Mouse (Mus musculus): ENCODE data around the gene Fam178b. TPM values are rescaled to one million over a fixed set of nuclear protein-coding genes. Genes with fewer than 3 reads are reported as not detected.
"Not testable (repeated sequence)": the region's sequence is repeated elsewhere in the genome, so short reads cannot be mapped to it uniquely, and the experiment has no call there.

Fam178b gene
- polyA plus RNA-seq, 1 experiment from 2014 or later, result 1.2 TPM

DNA sequence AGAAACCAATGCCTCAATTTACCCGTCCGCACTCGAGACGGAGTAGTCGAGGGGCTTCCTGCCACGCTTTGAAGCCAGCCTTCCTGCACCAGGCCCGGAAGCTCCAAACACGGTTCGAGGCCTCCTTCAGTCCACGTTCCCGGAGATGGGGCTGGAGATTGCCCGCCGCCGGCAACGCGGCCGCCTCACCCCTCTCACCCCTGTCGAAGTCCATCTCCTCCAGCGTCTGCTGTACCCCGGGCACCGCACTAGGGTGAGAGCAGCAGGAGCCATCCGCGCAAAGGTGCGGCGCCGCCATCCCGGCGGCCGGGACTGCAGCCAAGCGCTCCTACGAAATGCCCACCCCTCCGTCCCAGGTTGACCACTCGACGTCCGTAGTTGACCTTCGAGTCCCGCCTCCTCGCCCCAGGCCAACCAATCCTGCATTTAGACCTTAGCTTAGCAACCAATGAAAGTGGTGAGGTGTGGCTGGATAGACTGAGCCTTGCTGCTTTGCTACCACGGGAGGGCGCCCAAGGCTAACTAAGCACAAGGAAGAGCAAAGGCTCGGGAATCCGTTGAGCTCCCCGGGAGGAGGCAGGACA lies 136.0 kb downstream of the Fam178b start, which contains the start of gene Ankrd39:
TSS of gene Ankrd39 (minus strand) at position 558 of the 584 bp plus-strand sequence.
- Histone ChIP-seq H3K36me3 (peaks cover 40% of the 10 kb centered on the region), H3K27me3 (no peaks in the 10 kb centered on the region), H3K9me3 (no peaks in the 10 kb centered on the region), H3K4me3 (peak within 1 kb of the TSS; percentile 60), H3K27ac (peak within 1 kb of the TSS; percentile 79), H3K4me1 (peaks cover 50% of the 10 kb centered on the region), H3K4me2 (peak within 1 kb of the TSS; percentile 70), H3K9ac (peak within 1 kb of the TSS; percentile 62)
- under 1% methylated on average over 43 of the region's 43 CpGs for WGBS
- peak; percentile 94 for ATAC-seq (ENCODE audit: insufficient number of reproducible peaks, low FRiP score, low TSS enrichment, low read depth)

GRCm38 (mm10) chr1:36545845-36546600 lies 137.0 kb downstream of the Fam178b start:
- peaks cover 47% of the 10 kb centered on the region for H3K4me1 ChIP-seq
- H3K27ac ChIP-seq, result no peak overlapping the region
- WGBS, result 67% methylated on average over 19 of the region's 19 CpGs
- H3K27me3 ChIP-seq, result no peaks in the 10 kb centered on the region
- peak overlapping the region; percentile 60 for H3K4me3 ChIP-seq
- H3K9ac ChIP-seq, result peak overlapping the region; percentile 62; the same call in 1 of the 2 replicates
- ATAC-seq (ENCODE audit: insufficient number of reproducible peaks, low FRiP score, low TSS enrichment, low read depth), result no peak
- H3K36me3 ChIP-seq, result peaks cover 39% of the 10 kb centered on the region
- H3K4me2 ChIP-seq, result peak overlapping the region; percentile 70
- H3K9me3 ChIP-seq, result no peaks in the 10 kb centered on the region

- no peak for ATAC-seq (ENCODE audit: insufficient number of reproducible peaks, low FRiP score, low TSS enrichment, low read depth)
- 79% methylated on average over 2 of the region's 2 CpGs for WGBS
- Histone ChIP-seq H3K9ac (no peak overlapping the region), H3K4me3 (no peak overlapping the region), H3K9me3 (no peaks in the 10 kb centered on the region), H3K27ac (no peak overlapping the region), H3K4me2 (no peak overlapping the region), H3K36me3 (peaks cover 38% of the 10 kb centered on the region), H3K27me3 (no peaks in the 10 kb centered on the region), H3K4me1 (peaks cover 45% of the 10 kb centered on the region)
These were observed 137.6 kb downstream of the Fam178b start for GRCm38 (mm10) chr1:36545382-36545781.

DNA sequence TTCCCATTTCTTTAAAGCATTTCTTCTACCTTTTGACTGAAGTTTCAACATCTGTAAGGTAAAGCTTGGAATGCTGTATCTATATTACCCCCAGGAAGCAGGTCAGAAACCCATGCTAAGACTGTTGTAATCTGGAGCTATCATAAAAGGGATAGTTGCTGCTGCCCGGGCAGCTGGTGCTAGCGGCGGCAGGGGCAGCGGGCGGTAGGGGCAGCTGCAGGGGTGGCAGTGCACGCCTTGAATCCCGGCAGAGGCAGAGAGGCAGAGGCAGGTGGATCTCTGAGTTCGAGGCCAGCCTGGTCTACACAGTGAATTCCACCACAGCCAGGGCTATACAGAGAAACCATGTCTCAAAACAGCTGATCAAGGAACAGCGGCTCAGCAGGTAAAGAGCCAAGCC lies 140.1 kb downstream of the Fam178b start:
- no peak for ATAC-seq (ENCODE audit: insufficient number of reproducible peaks, low FRiP score, low TSS enrichment, low read depth)
- WGBS, result 84% methylated on average over 9 of the region's 9 CpGs
- Histone ChIP-seq H3K4me3 (no peak overlapping the region), H3K4me2 (no peak overlapping the region), H3K27ac (no peak overlapping the region), H3K9me3 (no peaks in the 10 kb centered on the region), H3K36me3 (peaks cover 44% of the 10 kb centered on the region), H3K9ac (no peak overlapping the region), H3K27me3 (no peaks in the 10 kb centered on the region), H3K4me1 (peaks cover 22% of the 10 kb centered on the region)

GRCm38 (mm10) chr1:36541844-36542243 lies 141.1 kb downstream of the Fam178b start:
- Histone ChIP-seq H3K36me3 (peaks cover 49% of the 10 kb centered on the region), H3K4me1 (peaks cover 17% of the 10 kb centered on the region), H3K9ac (no peak overlapping the region), H3K4me2 (no peak overlapping the region), H3K27ac (no peak overlapping the region), H3K4me3 (no peak overlapping the region), H3K27me3 (no peaks in the 10 kb centered on the region), H3K9me3 (no peaks in the 10 kb centered on the region)
- no peak for ATAC-seq (ENCODE audit: insufficient number of reproducible peaks, low FRiP score, low TSS enrichment, low read depth)
- 98% methylated on average over 16 of the region's 16 CpGs for WGBS

DNA sequence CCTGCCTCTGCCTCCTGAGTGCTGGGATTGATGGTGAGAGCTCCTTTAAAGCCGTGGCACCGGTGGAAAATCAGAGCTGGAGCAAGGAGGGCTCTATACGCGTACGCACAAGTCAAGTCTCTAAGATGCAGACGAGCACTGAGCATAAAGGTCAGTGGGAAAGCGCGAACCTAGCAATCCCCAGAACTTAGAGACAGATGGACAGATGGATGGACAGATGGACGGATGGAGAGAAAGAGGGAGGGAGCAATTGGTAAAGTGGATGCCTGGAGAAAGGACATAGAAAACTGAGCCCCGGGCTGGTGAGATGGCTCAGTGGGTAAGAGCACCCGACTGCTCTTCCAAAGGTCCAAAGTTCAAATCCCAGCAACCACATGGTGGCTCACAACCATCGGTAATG lies 142.2 kb downstream of the Fam178b start:
- H3K27ac ChIP-seq, result no peak overlapping the region
- no peaks in the 10 kb centered on the region for H3K9me3 ChIP-seq
- 92% methylated on average over 12 of the region's 12 CpGs for WGBS
- H3K36me3 ChIP-seq, result peaks cover 53% of the 10 kb centered on the region
- H3K4me3 ChIP-seq, result no peak overlapping the region
- H3K9ac ChIP-seq, result no peak overlapping the region
- ATAC-seq (ENCODE audit: insufficient number of reproducible peaks, low FRiP score, low TSS enrichment, low read depth), result no peak
- H3K27me3 ChIP-seq, result no peaks in the 10 kb centered on the region
- no peak overlapping the region for H3K4me2 ChIP-seq
- 0 out of 2 replicates have a peak, but pooled peaks cover 8% of the 10 kb centered on the region for H3K4me1 ChIP-seq

DNA sequence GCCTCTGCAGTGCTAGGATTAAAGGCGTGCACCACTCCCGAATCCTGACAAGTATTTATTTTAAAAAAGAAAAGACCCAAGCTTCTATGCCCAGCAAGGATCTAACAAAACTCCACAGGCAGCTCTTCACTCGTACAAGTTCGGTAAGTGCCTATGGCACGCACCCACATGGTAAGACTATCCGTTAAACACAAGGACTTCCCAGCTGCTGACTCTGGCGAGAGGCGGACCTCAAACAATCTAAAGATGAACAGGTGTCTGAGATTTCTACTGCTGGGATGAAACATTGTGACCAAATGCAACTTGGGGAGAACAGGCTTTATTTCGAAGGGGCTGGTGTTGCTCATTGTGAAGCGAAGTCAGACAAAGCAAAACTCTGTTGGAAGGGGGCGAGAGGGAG lies 142.9 kb downstream of the Fam178b start:
- Histone ChIP-seq H3K27ac (no peak overlapping the region), H3K4me3 (no peak overlapping the region), H3K36me3 (peaks cover 53% of the 10 kb centered on the region), H3K27me3 (no peaks in the 10 kb centered on the region), H3K9ac (no peak overlapping the region), H3K9me3 (no peaks in the 10 kb centered on the region), H3K4me1 (0 out of 2 replicates have a peak, but pooled peaks cover 3% of the 10 kb centered on the region), H3K4me2 (no peak overlapping the region)
- WGBS, result 88% methylated on average over 11 of the region's 11 CpGs
- ATAC-seq (ENCODE audit: insufficient number of reproducible peaks, low FRiP score, low TSS enrichment, low read depth), result no peak

DNA sequence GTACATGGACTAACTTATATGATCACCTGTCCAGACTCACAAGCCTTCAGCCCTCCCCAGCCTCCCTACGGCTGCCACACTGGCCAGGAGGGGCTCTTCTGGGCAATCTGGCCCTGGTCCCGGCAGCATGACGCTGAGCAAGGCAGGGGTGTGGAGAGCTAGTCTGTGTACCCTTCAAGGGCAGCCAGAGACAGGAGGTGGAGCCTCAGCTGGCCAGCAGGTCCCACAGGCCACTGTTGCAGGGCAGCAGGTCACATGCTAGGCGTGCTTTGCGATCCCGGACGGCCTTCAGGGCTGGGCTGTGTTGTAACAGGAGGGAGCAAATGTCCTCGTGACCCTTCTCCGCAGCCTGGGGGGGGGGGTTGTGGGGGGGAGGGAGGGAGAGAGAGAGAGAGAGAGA lies 143.8 kb downstream of the Fam178b start, which contains the start of gene Gm42417:
TSS of gene Gm42417 (minus strand) at position 244 of the 400 bp plus-strand sequence.
- no peak for ATAC-seq (ENCODE audit: insufficient number of reproducible peaks, low FRiP score, low TSS enrichment, low read depth)

DNA sequence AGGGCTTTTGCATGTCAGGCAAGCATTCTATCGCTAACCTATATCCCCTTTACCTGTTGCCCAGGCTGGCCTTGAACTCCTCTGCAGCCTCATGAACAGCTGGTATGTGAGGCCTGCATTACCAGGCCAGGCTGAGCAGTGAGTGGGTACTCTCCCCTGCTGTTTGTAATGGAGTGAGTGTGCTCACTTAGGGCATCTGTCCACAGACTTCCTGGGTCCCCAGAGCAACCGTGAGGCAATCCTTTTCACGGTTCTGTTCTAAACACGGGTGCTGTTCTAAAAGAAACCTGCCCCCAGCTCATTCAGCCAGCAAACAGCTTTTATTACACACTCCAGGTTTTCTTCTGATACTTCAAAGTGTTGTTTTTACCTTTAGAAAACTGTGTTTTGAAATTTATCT lies 144.3 kb downstream of the Fam178b start:
- Histone ChIP-seq H3K4me1 (peaks cover 14% of the 10 kb centered on the region), H3K36me3 (peaks cover 57% of the 10 kb centered on the region), H3K4me3 (no peak overlapping the region), H3K4me2 (no peak overlapping the region), H3K9ac (no peak overlapping the region), H3K9me3 (no peaks in the 10 kb centered on the region), H3K27ac (no peak overlapping the region), H3K27me3 (no peaks in the 10 kb centered on the region)
- WGBS, result 84% methylated on average over 4 of the region's 4 CpGs
- ATAC-seq (ENCODE audit: insufficient number of reproducible peaks, low FRiP score, low TSS enrichment, low read depth), result no peak

More for the DNA sequence above, 143.8 kb downstream of the Fam178b start, which contains the start of gene Gm42417:
- H3K4me2 ChIP-seq, result no peak within 1 kb of the TSS
- no peak within 1 kb of the TSS for H3K9ac ChIP-seq
- no peak within 1 kb of the TSS for H3K4me3 ChIP-seq
- 38% methylated on average over 9 of the region's 9 CpGs for WGBS
- H3K27ac ChIP-seq, result no peak within 1 kb of the TSS
- H3K27me3 ChIP-seq, result no peaks in the 10 kb centered on the region
- H3K36me3 ChIP-seq, result peaks cover 55% of the 10 kb centered on the region
- H3K4me1 ChIP-seq, result peaks cover 12% of the 10 kb centered on the region
- H3K9me3 ChIP-seq, result no peaks in the 10 kb centered on the region

DNA sequence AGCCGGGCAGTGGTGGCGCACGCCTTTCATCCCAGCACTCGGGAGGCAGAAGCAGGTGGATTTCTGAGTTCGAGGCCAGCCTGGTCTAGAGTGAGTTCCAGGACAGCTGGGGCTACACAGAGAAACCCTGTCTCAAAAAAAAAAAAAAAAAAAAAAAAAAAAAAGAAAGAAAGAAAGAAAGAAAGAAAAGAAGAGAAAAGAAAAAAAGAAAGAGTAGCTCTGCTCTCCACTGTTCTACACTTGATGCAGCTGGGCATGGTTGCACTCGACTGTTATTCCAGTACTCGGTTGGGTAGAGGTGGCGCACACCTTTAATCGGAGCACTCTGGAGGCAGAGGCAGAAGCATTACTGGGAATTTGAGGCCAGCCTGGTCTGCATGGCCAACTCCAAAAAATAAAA lies 146.2 kb downstream of the Fam178b start, which contains the start of gene Ankrd23:
TSS of gene Ankrd23 (minus strand) at position 101 of the 400 bp plus-strand sequence.
- Histone ChIP-seq H3K36me3 (peaks cover 54% of the 10 kb centered on the region), H3K4me1 (peaks cover 16% of the 10 kb centered on the region)
- H3K4me2 ChIP-seq; ATAC-seq (ENCODE audit: insufficient number of reproducible peaks, low FRiP score, low TSS enrichment, low read depth); H3K27me3 ChIP-seq; H3K9ac ChIP-seq; H3K27ac ChIP-seq; H3K4me3 ChIP-seq; H3K9me3 ChIP-seq: not testable (repeated sequence)
- 91% methylated on average over 9 of the region's 9 CpGs for WGBS

DNA sequence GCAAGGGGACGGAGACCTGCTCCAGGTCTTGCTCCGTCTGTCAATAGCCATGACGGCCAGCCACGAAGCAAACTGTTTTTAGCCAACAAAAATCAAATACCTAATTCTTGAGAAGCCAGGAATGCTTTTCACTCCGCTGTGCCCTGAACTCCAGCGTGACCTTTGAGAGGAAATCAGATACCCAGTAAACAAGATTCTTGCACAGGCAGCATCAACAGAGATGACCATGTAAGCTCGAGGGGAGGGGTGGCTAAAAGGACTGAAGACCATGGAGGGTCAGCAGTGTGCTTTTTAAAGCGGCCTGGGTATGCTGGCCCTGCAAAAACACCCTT lies 146.6 kb downstream of the Fam178b start:
- Histone ChIP-seq H3K27ac (no peak overlapping the region), H3K4me1 (peaks cover 16% of the 10 kb centered on the region), H3K4me3 (no peak overlapping the region), H3K9ac (no peak overlapping the region), H3K4me2 (no peak overlapping the region), H3K27me3 (no peaks in the 10 kb centered on the region), H3K36me3 (peaks cover 54% of the 10 kb centered on the region), H3K9me3 (no peaks in the 10 kb centered on the region)
- ATAC-seq (ENCODE audit: insufficient number of reproducible peaks, low FRiP score, low TSS enrichment, low read depth), result no peak
- WGBS, result 75% methylated on average over 8 of the region's 8 CpGs

Data from limb, embryonic 15.5 days (tissue).